Mouse (Mus musculus) stomach, postnatal 0 days (tissue): ENCODE measurements at regions not wholly inside any gene's neighbourhood (a gene's known extent, or its start where the extent isn't known, plus 50 kb on each side); places are given as distances from the start of the nearest gene placed in this dataset.

ENCODE experiments used
- ATAC-seq: fragments of 200-750 bp; cut with Nextera tagmentation; 2 replicates; pipeline ENCODE4 v1.8.0; 2017; ENCODE audit not compliant: low FRiP score, low TSS enrichment
- DNase-seq: peaks from one replicate; pipeline ENCODE4 v3.0.0-alpha.2; 2016; ENCODE audit warnings: low spot score
- H3K27ac ChIP-seq: fragments of 300-500 bp; sonication (generic); replicated peaks from 2 replicates; pipeline ENCODE4 v1.5.1; 2014; ENCODE audit warnings: mild to moderate bottlenecking, control low read depth
- H3K27me3 ChIP-seq: fragments of 300-500 bp; sonication (generic); 2 replicates; pipeline ENCODE4 v1.6.1; 2014; ENCODE audit warnings: low read length; ENCODE audit not compliant: control insufficient read depth, insufficient read depth
- H3K36me3 ChIP-seq: fragments of 300-500 bp; sonication (generic); 2 replicates; pipeline ENCODE4 v1.6.1; 2014; ENCODE audit warnings: low read length, mixed read lengths; ENCODE audit not compliant: control insufficient read depth, insufficient read depth
- H3K4me1 ChIP-seq: fragments of 300-500 bp; sonication (generic); replicated peaks from 2 replicates; pipeline ENCODE4 v1.6.1; 2014; ENCODE audit warnings: antibody characterized with exemption; ENCODE audit not compliant: control insufficient read depth, insufficient read depth
- H3K4me2 ChIP-seq: fragments of 300-500 bp; sonication (generic); replicated peaks from 2 replicates; pipeline ENCODE4 v1.6.1; 2014; ENCODE audit warnings: low read depth, mild to moderate bottlenecking, control low read depth, moderate library complexity
- H3K4me3 ChIP-seq: fragments of 300-500 bp; sonication (generic); 2 replicates; pipeline ENCODE4 v1.5.1; 2014; ENCODE audit warnings: low read depth, low read length, control low read depth
- H3K9ac ChIP-seq: fragments of 300-500 bp; sonication (generic); 2 replicates; pipeline ENCODE4 v1.6.1; 2014; ENCODE audit warnings: mild to moderate bottlenecking, low read length, control low read depth, mixed read lengths
- H3K9me3 ChIP-seq: fragments of 300-500 bp; sonication (generic); 2 replicates; pipeline ENCODE4 v1.6.1; 2016; ENCODE audit warnings: low read length; ENCODE audit not compliant: control insufficient read depth
- CTCF ChIP-seq: IDR thresholded peaks from 2 replicates; pipeline ENCODE4 v1.5.1; 2016; ENCODE audit warnings: antibody characterized with exemption, low read depth, mild to moderate bottlenecking, moderate library complexity
- EP300 ChIP-seq: optimal IDR thresholded peaks from 2 replicates; pipeline ENCODE3; 2016; ENCODE audit warnings: antibody characterized with exemption
- WGBS: fragments of 180-500 bp; shearing (Covaris S2); extraction: QIAGEN DNeasy Blood & Tissue Kit; methylation state at CpG from one replicate; pipeline ENCODE4 v1.1.7; 2014; 5-methylcytosine and 5-hydroxymethylcytosine counted together

DNA sequence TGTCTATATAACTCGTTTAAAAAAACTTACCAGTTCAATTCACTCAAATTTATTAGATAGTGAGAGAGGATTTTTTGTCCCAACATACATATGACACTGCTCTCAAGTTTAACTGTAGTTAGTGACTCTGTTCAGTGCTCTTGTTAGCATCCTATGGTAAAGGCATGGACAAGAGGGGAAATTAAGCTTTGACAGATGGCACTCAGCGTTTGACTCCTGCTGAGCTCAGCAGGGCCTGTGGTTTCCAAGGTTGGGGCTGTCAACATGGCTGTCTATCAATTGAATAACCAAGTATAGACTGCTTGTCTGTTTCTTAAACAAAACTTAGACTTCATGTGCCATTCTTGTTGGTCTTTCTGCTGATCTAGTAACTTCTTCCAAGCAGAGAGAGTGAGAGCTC lies 122.9 kb upstream of the Efemp1 start:
- Histone ChIP-seq H3K9me3 (no peaks in the 10 kb centered on the region), H3K4me2 (no peak overlapping the region), H3K27ac (no peak overlapping the region), H3K9ac (no peak overlapping the region), H3K36me3 (no peaks in the 10 kb centered on the region), H3K4me1 (no peaks in the 10 kb centered on the region), H3K4me3 (no peak overlapping the region), H3K27me3 (no peaks in the 10 kb centered on the region)
- DNase-seq (no peak), ATAC-seq (no peak)
- TF ChIP-seq EP300: no peak
- no peak for TF ChIP-seq CTCF
- 56% methylated on average over 2 of the region's 2 CpGs for WGBS

DNA sequence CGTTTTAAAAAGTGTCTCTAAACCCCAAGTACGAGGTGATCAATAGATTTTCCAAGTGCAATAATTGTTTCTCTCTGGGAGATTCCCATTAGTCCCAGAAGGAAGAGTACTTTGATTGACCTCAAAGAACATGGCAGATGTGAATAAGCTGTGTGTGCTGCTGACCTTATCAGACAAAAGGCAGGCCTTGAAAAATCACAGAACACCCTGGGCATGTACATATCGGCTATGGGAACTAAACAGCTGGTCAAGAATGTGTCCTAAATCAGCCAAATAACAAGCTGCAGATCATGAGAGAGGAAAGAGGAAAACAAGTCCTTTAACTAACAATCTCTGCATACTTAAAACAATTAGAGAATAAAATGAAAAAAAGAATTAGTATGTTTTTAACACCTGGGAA lies 125.4 kb upstream of the Ccdc85a start:
- Histone ChIP-seq H3K9me3 (no peaks in the 10 kb centered on the region), H3K36me3 (no peaks in the 10 kb centered on the region), H3K27me3 (no peaks in the 10 kb centered on the region), H3K4me1 (no peaks in the 10 kb centered on the region), H3K9ac (no peak overlapping the region), H3K4me2 (no peak overlapping the region), H3K4me3 (no peak overlapping the region), H3K27ac (no peak overlapping the region)
- no peak for ATAC-seq
- TF ChIP-seq EP300 (no peak), CTCF (no peak)
- 62% methylated on average over 3 of the region's 3 CpGs for WGBS
- DNase-seq: no peak

DNA sequence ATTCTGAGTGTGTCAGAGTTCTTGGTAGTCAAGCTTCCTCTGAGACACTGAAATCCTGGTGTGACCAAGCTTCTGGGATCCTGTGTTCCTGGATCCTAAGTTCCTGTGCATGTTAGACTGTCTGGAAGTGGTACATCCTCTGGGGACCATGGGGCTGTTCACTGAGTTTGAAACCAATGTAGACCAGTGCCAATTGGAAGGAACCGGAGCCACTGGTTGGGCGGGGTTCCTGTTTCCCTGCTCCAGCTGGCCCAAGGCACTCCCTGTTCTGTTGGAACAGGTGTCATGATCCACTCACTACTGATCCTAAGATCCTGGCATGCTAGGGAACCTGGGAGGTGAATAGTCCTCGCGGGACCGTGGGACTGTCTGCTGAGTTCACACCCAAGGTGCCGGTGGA lies 124.3 kb upstream of the Ccdc85a start:
- Histone ChIP-seq H3K27me3 (no peaks in the 10 kb centered on the region), H3K4me3 (no peak overlapping the region), H3K9ac (no peak overlapping the region), H3K36me3 (no peaks in the 10 kb centered on the region), H3K9me3 (no peaks in the 10 kb centered on the region), H3K27ac (no peak overlapping the region), H3K4me2 (no peak overlapping the region), H3K4me1 (no peaks in the 10 kb centered on the region)
- no peak for DNase-seq
- no peak for TF ChIP-seq CTCF
- TF ChIP-seq EP300: no peak
- no peak for ATAC-seq
- WGBS: 86% methylated on average over 6 of the region's 6 CpGs

DNA sequence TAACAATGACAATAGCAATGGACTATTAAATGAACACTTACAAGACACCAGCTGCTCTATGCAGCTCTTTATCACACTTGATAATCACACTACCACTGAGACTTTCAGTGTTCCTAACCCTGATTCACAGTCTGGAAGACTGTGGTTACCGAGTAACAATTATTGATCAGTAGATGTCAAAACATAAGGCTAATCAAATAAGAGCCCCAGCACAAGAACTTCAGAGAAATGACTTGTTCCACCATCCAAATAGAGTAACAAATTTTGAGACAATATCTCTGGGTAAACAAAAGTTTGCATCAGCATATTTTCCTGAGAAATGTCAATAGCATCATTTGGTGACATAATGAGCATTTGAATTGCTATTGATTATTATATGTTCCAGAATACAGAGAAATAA lies 118.3 kb upstream of the Ccdc85a start:
- Histone ChIP-seq H3K36me3 (no peaks in the 10 kb centered on the region), H3K27me3 (no peaks in the 10 kb centered on the region), H3K9me3 (no peaks in the 10 kb centered on the region), H3K4me3 (no peak overlapping the region), H3K9ac (no peak overlapping the region), H3K27ac (no peak overlapping the region), H3K4me2 (no peak overlapping the region), H3K4me1 (no peaks in the 10 kb centered on the region)
- no peak for ATAC-seq
- no peak for TF ChIP-seq EP300
- TF ChIP-seq CTCF: no peak
- WGBS: 45% methylated on average over 1 of the region's 1 CpGs
- DNase-seq: no peak

DNA sequence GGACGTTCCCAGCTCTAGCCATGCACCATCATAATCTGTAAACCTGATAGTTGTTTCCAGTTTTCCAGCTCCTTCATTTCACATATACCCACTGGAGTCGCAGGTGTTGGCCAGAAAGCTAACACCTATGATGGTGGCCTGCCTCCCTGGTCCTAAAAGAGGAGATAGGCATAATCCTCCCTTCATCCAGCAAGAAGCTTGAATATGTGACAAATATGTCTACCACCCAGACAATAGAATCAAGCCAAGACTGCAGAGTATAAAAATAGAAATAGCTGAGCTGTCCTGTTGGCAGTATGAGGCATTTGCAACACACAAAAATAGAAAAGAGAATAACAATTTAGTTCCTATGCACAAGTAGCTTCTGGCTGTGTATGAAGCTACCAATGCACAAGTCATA lies 117.3 kb upstream of the Ccdc85a start:
- H3K9ac ChIP-seq: no peak overlapping the region
- TF ChIP-seq EP300 (no peak), CTCF (no peak)
- no peak overlapping the region for H3K4me3 ChIP-seq
- no peak for ATAC-seq
- no peak overlapping the region for H3K27ac ChIP-seq
- no peak for DNase-seq
- H3K36me3 ChIP-seq: no peaks in the 10 kb centered on the region
- H3K4me2 ChIP-seq: no peak overlapping the region
- H3K27me3 ChIP-seq: no peaks in the 10 kb centered on the region
- no peaks in the 10 kb centered on the region for H3K4me1 ChIP-seq
- WGBS: 72% methylated on average over 2 of the region's 2 CpGs
- H3K9me3 ChIP-seq: no peaks in the 10 kb centered on the region

GRCm38 (mm10) chr11:28699766-28700165 lies 115.6 kb upstream of the Ccdc85a start:
- no peak overlapping the region for H3K27ac ChIP-seq
- DNase-seq (no peak), ATAC-seq (no peak)
- no peak overlapping the region for H3K4me2 ChIP-seq
- no peak overlapping the region for H3K4me3 ChIP-seq
- H3K36me3 ChIP-seq: no peaks in the 10 kb centered on the region
- H3K9me3 ChIP-seq: no peaks in the 10 kb centered on the region
- no peak overlapping the region for H3K9ac ChIP-seq
- H3K4me1 ChIP-seq: no peaks in the 10 kb centered on the region
- H3K27me3 ChIP-seq: no peaks in the 10 kb centered on the region
- TF ChIP-seq EP300: no peak
- TF ChIP-seq CTCF: no peak
